Mouse (Mus musculus) megakaryocyte, embryonic 14.5 days (primary cell): ENCODE results near the gene A630076J17Rik. TPM values are rescaled to one million over a fixed set of nuclear protein-coding genes. Genes with fewer than 3 reads are reported as not detected.

Experiments used
- H3K27me3 ChIP-seq: replicated peaks from 2 replicates; pipeline ENCODE3; 2012; ENCODE audit warnings: inconsistent platforms
- H3K36me3 ChIP-seq: replicated peaks from 2 replicates; pipeline ENCODE3; 2012; ENCODE audit warnings: low read length, inconsistent platforms, mixed read lengths
- H3K4me1 ChIP-seq: 2 replicates; pipeline ENCODE4 v1.6.1; 2012; ENCODE audit warnings: inconsistent platforms
- H3K4me3 ChIP-seq: replicated peaks from 2 replicates; pipeline ENCODE3; 2012; ENCODE audit warnings: moderate library complexity, mild to moderate bottlenecking, inconsistent platforms
- H3K9me3 ChIP-seq: 2 replicates; pipeline ENCODE4 v1.6.1; 2012; ENCODE audit warnings: inconsistent platforms
- FLI1 ChIP-seq: IDR thresholded peaks from 2 replicates; pipeline ENCODE4 v1.6.1; 2012; ENCODE audit warnings: low read length, inconsistent platforms, mixed read lengths
- GATA1 ChIP-seq: IDR thresholded peaks from 3 replicates; pipeline ENCODE4 v1.6.1; 2012; ENCODE audit warnings: mixed read lengths, low read length, inconsistent platforms, borderline replicate concordance
- polyA plus RNA-seq: library from polyadenylated mRNA; stranded (reverse); fragments of >175 nt; gene quantifications from 2 replicates; pipeline ENCODE4 v1.2.3, GENCODE M21; 2012; ENCODE audit warnings: low replicate concordance; ENCODE audit not compliant: insufficient read depth

The A630076J17Rik gene
- polyA plus RNA-seq, 1 experiment, result not detected

- Histone ChIP-seq H3K4me1 (peaks cover 6% of the 10 kb centered on the region), H3K36me3 (no peaks in the 10 kb centered on the region), H3K27me3 (peaks cover 21% of the 10 kb centered on the region), H3K4me3 (no peak overlapping the region), H3K9me3 (no peaks in the 10 kb centered on the region; the same call in 1 of the 2 replicates)
- TF ChIP-seq GATA1, result no peak
Measured at GRCm38 (mm10) chr3:107205170-107205569, 25.2 kb upstream of the A630076J17Rik start.

- TF ChIP-seq GATA1 (no peak), FLI1 (no peak)
- no peaks in the 10 kb centered on the region for H3K9me3 ChIP-seq
- peaks cover 20% of the 10 kb centered on the region for H3K27me3 ChIP-seq
- H3K4me1 ChIP-seq, result peaks cover 6% of the 10 kb centered on the region
- no peak overlapping the region for H3K4me3 ChIP-seq
- no peaks in the 10 kb centered on the region for H3K36me3 ChIP-seq
Measured at GRCm38 (mm10) chr3:107205994-107206393, 24.4 kb upstream of the A630076J17Rik start.

DNA sequence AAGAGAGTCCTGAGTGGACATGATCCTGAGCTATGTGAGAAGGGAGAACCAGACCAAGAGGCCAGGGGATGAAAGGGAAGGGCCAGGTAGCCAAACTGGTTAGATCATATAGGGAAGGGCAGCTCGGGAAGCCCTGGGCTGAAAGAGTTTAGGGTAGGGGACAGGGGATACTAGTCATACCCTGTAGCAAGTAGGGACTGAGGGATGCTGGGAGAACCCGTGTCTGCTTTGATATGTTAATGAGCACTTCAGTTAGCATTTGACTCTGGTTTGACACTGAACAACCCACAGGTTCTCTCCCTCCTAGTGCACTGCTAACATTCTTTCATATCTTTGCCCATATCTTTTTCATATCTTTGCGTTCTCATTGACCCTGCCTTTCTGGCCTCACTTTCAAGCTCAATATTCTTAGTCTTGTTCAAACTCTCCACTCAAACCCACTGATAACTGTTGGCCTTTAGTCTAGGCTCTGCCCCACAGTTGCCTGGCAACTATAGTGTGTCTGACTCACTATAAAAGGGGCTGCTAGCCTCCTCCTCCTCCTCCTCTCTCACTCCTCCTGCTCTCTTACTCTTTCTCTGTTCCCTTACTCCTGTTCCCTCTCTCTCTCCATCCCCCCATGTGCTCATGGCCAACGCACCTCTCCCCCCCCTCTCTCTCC lies 23.8 kb upstream of the A630076J17Rik start:
- peaks cover 6% of the 10 kb centered on the region for H3K4me1 ChIP-seq
- no peak overlapping the region for H3K4me3 ChIP-seq
- no peaks in the 10 kb centered on the region for H3K9me3 ChIP-seq
- H3K27me3 ChIP-seq, result peaks cover 17% of the 10 kb centered on the region
- TF ChIP-seq FLI1 (no peak), GATA1 (no peak)
- H3K36me3 ChIP-seq, result no peaks in the 10 kb centered on the region

GRCm38 (mm10) chr3:107207625-107208253 lies 22.7 kb upstream of the A630076J17Rik start:
- no peaks in the 10 kb centered on the region for H3K36me3 ChIP-seq
- H3K4me3 ChIP-seq, result peak overlapping the region; percentile 77
- H3K9me3 ChIP-seq, result no peaks in the 10 kb centered on the region
- H3K4me1 ChIP-seq, result peaks cover 6% of the 10 kb centered on the region
- TF ChIP-seq FLI1, result no peak
- no peak for TF ChIP-seq GATA1
- H3K27me3 ChIP-seq, result peaks cover 17% of the 10 kb centered on the region

- TF ChIP-seq GATA1, result no peak
- no peak for TF ChIP-seq FLI1
- Histone ChIP-seq H3K9me3 (no peaks in the 10 kb centered on the region), H3K4me1 (no peaks in the 10 kb centered on the region), H3K27me3 (peaks cover 20% of the 10 kb centered on the region), H3K36me3 (no peaks in the 10 kb centered on the region), H3K4me3 (peak overlapping the region; percentile 19)
Measured at GRCm38 (mm10) chr3:107214606-107215005, 15.8 kb upstream of the A630076J17Rik start.

DNA sequence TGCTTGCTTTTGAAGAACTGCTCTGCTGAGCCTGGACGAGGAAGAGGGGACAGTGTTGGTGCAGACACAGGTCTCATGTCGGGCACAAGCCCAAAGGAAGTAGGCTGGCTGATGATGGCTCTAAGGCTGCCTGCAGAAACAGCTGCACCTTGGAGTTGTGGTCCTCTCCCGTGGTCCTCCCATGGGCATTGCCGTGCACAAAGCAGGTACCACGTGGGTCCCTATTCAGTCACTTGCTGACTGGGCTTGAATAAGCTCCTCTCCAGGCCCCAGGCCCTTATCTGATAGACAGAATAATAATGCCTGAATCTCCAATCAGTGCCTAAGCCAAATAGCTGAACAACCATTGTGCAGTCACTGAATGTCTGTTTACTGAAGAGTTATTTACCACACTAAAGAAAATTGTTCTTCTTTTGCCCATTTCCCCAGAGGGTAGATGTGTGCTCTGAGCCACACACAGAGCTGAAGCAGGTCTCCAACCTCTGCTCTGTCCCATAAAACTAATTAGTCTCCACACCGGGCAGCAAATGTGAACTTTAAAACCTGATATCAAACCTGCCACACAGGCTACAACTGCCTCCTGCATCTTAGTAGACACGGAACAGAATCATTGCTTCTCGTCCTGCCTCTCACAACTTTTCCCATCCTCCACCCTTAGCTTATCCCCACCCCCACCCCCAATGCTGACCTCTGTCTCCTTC lies 13.9 kb upstream of the A630076J17Rik start:
- no peaks in the 10 kb centered on the region for H3K4me1 ChIP-seq
- H3K4me3 ChIP-seq, result no peak overlapping the region
- H3K36me3 ChIP-seq, result no peaks in the 10 kb centered on the region
- peaks cover 23% of the 10 kb centered on the region for H3K27me3 ChIP-seq
- TF ChIP-seq FLI1, result no peak
- no peak for TF ChIP-seq GATA1
- H3K9me3 ChIP-seq, result no peaks in the 10 kb centered on the region

- Histone ChIP-seq H3K36me3 (no peaks in the 10 kb centered on the region), H3K9me3 (no peaks in the 10 kb centered on the region), H3K4me1 (no peaks in the 10 kb centered on the region), H3K4me3 (no peak overlapping the region), H3K27me3 (peaks cover 23% of the 10 kb centered on the region)
- TF ChIP-seq GATA1 (no peak), FLI1 (no peak)
Measured at GRCm38 (mm10) chr3:107217101-107217480, 13.3 kb upstream of the A630076J17Rik start.

DNA sequence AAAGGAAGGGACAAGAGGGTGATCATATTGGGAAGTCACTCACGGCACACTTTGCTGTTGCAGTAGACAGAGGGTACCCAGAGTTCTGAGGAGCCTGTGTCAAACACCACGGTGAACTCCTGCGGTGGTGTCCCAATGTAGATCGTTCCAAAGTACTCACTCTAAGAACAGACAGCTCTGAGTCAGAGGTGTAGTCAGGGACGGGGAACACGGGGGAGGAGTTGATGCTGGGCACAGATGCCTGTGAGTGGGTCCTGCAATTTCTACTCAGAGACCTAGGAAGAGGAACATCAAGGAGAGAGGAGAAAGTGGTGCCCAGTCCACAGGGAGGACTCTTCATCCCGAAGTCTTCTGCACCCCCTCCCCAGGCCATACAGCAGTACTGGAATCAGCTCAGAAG lies 11.8 kb upstream of the A630076J17Rik start:
- peaks cover 29% of the 10 kb centered on the region for H3K27me3 ChIP-seq
- TF ChIP-seq GATA1, result no peak
- TF ChIP-seq FLI1, result no peak

DNA sequence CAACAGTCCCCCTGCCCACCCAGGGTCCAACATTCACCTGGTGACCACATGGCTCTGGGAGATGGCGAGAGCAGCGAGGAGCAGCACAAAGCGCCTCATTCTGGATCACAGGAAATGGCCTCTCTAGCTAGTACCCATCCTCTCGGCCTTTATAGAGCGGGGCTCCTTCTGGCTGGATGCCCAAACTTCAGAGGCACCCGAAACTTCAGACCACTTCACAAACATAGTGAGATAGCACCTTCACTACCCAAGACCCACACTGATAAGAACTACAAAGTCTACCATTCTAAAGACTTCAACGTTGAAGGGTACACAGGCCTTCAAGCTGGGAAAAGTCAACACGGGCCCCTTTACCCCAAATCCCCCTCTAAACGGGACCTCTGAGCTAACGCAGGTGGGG lies 8.8 kb upstream of the A630076J17Rik start, which contains the start of gene Cym:
Gene Cym (minus strand): TSS at position 125 of the 400 bp plus-strand sequence.
- Histone ChIP-seq H3K4me3 (no peak within 1 kb of the TSS), H3K27me3 (peaks cover 22% of the 10 kb centered on the region)
- TF ChIP-seq FLI1 (no peak), GATA1 (no peak)

More for the DNA sequence above, 11.8 kb upstream of the A630076J17Rik start:
- Histone ChIP-seq H3K9me3 (no peaks in the 10 kb centered on the region), H3K36me3 (no peaks in the 10 kb centered on the region), H3K4me3 (no peak overlapping the region), H3K4me1 (no peaks in the 10 kb centered on the region)

DNA sequence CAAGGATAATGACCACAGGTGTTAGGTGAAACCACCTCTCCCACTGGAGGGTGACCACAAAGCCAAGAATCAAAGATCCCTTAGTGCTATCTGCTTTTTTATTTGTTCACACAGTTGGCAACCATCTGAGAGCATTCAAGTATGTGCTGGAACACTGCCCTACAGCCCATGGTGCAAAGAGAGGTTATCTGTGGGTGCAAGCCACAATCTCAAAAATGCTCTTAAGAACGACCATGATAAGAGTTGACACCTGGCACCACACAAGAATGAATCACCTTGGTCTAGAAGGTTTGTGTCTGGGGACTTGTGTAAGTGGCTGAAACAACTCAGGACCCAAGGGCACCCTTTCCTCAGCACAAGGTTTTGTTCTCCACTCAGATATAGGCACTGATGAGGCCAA lies 7.2 kb upstream of the A630076J17Rik start:
- Histone ChIP-seq H3K36me3 (no peaks in the 10 kb centered on the region), H3K4me1 (no peaks in the 10 kb centered on the region), H3K27me3 (peaks cover 20% of the 10 kb centered on the region), H3K9me3 (peaks cover 11% of the 10 kb centered on the region), H3K4me3 (no peak overlapping the region)
- TF ChIP-seq GATA1 (no peak), FLI1 (no peak)

More for the DNA sequence above, 8.8 kb upstream of the A630076J17Rik start, which contains the start of gene Cym:
- H3K9me3 ChIP-seq, result peaks cover 11% of the 10 kb centered on the region
- H3K4me1 ChIP-seq, result no peaks in the 10 kb centered on the region
- H3K36me3 ChIP-seq, result no peaks in the 10 kb centered on the region
